Mouse (Mus musculus) liver, embryonic 14.5 days (tissue): ENCODE measurements around the gene Atf7. TPM values are rescaled to one million over a fixed set of nuclear protein-coding genes. Genes with fewer than 3 reads are reported as not detected.
A peak's percentile ranks its signal among the peaks of the same experiment; 100 is the strongest.

Experiments
- ATAC-seq: fragments of 200-750 bp; cut with Nextera tagmentation; 2 replicates; pipeline ENCODE4 v1.8.0; 2017; ENCODE audit warnings: moderate number of reproducible peaks, mild to moderate bottlenecking, moderate library complexity; ENCODE audit not compliant: insufficient read depth
- DNase-seq, 3 experiments: peaks; one replicate each; pipeline ENCODE4 v3.0.0-alpha.2; 2012 to 2013; ENCODE audit warnings: low read depth in 3 of 3, low spot score in 3 of 3
- H3K27ac ChIP-seq: fragments of 300-500 bp; sonication (generic); 2 replicates; pipeline ENCODE4 v1.5.1; 2014; ENCODE audit warnings: moderate library complexity, mild to moderate bottlenecking, control low read depth, inconsistent platforms
- H3K27me3 ChIP-seq: fragments of 300-500 bp; sonication (generic); 2 replicates; pipeline ENCODE4 v1.6.1; 2014; ENCODE audit warnings: mild to moderate bottlenecking, low read length, moderate library complexity; ENCODE audit not compliant: control insufficient read depth, insufficient read depth
- H3K36me3 ChIP-seq: fragments of 300-500 bp; sonication (generic); replicated peaks from 2 replicates; pipeline ENCODE4 v1.6.1; 2014; ENCODE audit warnings: low read depth; ENCODE audit not compliant: control insufficient read depth, insufficient read depth
- H3K4me1 ChIP-seq, 2 experiments: fragments of 200-500 bp in 1 of 2; fragments of 300-500 bp in 1 of 2; sonication (generic) in 1 of 2; replicated peaks; 2 replicates each; pipeline ENCODE4 v1.6.1; 2012 to 2014; ENCODE audit warnings: antibody characterized with exemption in 1 of 2, inconsistent platforms in 1 of 2, low read length in 1 of 2; ENCODE audit not compliant: control insufficient read depth in 2 of 2, insufficient read depth in 2 of 2
- H3K4me2 ChIP-seq: fragments of 300-500 bp; sonication (generic); 2 replicates; pipeline ENCODE4 v1.6.1; 2014; ENCODE audit warnings: low read depth, mild to moderate bottlenecking, control low read depth, moderate library complexity
- H3K4me3 ChIP-seq, 2 experiments: fragments of 200-500 bp in 1 of 2; fragments of 300-500 bp in 1 of 2; sonication (generic) in 1 of 2; 2 replicates each; pipeline ENCODE4 v1.5.1; 2012 to 2014; ENCODE audit warnings: low read depth in 2 of 2, low read length in 2 of 2, mild to moderate bottlenecking in 2 of 2, control low read depth in 1 of 2, inconsistent platforms in 1 of 2, moderate library complexity in 1 of 2; ENCODE audit not compliant: insufficient read depth in 1 of 2
- H3K9ac ChIP-seq: fragments of 300-500 bp; sonication (generic); replicated peaks from 2 replicates; pipeline ENCODE4 v1.6.1; 2014; ENCODE audit warnings: mild to moderate bottlenecking, control low read depth, moderate library complexity
- H3K9me3 ChIP-seq: fragments of 300-500 bp; sonication (generic); 2 replicates; pipeline ENCODE4 v1.6.1; 2016; ENCODE audit warnings: low read length, mixed read lengths; ENCODE audit not compliant: control insufficient read depth
- CTCF ChIP-seq: IDR thresholded peaks from 2 replicates; pipeline ENCODE4 v1.5.1; 2016; ENCODE audit warnings: antibody characterized with exemption, low read depth, control low read depth
- EP300 ChIP-seq: IDR thresholded peaks from 2 replicates; pipeline ENCODE4 v1.6.1; 2016; ENCODE audit warnings: antibody characterized with exemption, low read depth
- WGBS: fragments of 180-500 bp; shearing (Covaris S2); extraction: QIAGEN DNeasy Blood & Tissue Kit; methylation state at CpG from one replicate; pipeline ENCODE4 v1.1.7; 2014; ENCODE audit not compliant: insufficient replicate concordance; 5-methylcytosine and 5-hydroxymethylcytosine counted together
- polyA plus RNA-seq, 2 experiments: library from polyadenylated mRNA; depleted of rRNA in 1 of 2; stranded (reverse) in 1 of 2; unstranded in 1 of 2; fragments of >200 nt; fragmentation: Nextera tagmentation in 1 of 2; extraction: Ambion mirVana in 1 of 2; gene quantifications; 2 replicates each; pipeline versions ENCODE4 v1.2.1 to v1.2.3; 2012 to 2014

Atf7 gene
- polyA plus RNA-seq, 2 experiments: 7.3 to 12.3 TPM

GRCm38 (mm10) chr15:102517976-102518858 lies 107.0 kb downstream of the Atf7 start, which contains the start of gene Tarbp2:
TSS of gene Tarbp2 (plus strand) at chr15:102518192.
- Histone ChIP-seq H3K36me3 (no peaks in the 10 kb centered on the region), H3K9me3 (no peaks in the 10 kb centered on the region), H3K27me3 (peaks cover 3% of the 10 kb centered on the region), H3K4me3 (peak within 1 kb of the TSS; percentile 72 to 87), H3K4me2 (peak within 1 kb of the TSS; percentile 100), H3K27ac (peak within 1 kb of the TSS; percentile 75), H3K4me1 (peaks cover 11 to 13% of the 10 kb centered on the region in 2 experiments), H3K9ac (peak within 1 kb of the TSS; percentile 78)
- peak; percentile 99 to 100 (median 100) for DNase-seq
- peak; percentile 90 for ATAC-seq
- TF ChIP-seq CTCF: no peak
- TF ChIP-seq EP300: no peak
- under 1% methylated on average over 60 of the region's 60 CpGs for WGBS

- Histone ChIP-seq H3K4me2 (peak overlapping the region; percentile 100), H3K36me3 (no peaks in the 10 kb centered on the region), H3K9me3 (no peaks in the 10 kb centered on the region), H3K4me3 (peak overlapping the region; percentile 72 to 79), H3K27ac (peak overlapping the region; percentile 75), H3K9ac (peak overlapping the region; percentile 70), H3K27me3 (peaks cover 3% of the 10 kb centered on the region), H3K4me1 (peaks cover 11 to 13% of the 10 kb centered on the region in 2 experiments)
- no peak for DNase-seq
- ATAC-seq: no peak
- under 1% methylated on average over 10 of the region's 10 CpGs for WGBS
- TF ChIP-seq EP300 (no peak), CTCF (no peak)
Observed at GRCm38 (mm10) chr15:102517631-102517975, 107.7 kb downstream of the Atf7 start.

DNA sequence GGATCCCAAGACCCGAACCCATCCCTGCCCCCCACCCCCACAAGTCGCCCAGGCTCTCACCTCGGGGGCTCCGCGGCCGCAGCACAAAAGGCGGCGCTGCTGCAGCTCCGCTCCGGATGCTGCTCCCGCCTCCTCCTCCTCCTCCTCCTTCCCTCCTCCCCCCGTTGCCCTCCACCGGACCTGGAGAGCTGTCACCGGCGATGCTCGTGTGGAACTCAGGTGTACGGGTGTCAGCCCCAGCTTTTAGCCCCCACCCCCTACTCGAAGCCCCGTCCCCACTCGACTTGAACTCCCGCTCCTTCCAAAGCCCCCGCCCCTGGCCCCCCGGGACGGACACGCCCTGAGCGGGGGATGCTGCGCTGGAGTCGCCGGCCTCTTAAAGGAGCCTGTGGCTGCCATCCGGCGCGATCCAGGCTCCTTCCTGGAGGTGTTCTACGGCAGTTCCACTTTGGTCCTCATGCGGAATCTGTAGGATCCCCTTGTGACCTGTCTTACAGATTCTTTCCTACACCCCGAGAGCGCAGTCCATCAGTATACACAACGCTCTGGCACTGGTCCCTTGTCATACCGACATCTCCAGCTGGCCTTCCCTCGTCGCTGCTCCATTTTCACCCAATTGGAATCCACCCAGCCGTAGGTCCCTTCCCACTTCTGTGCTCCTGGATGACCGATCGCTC lies 108.4 kb downstream of the Atf7 start, which contains the start of gene Map3k12:
Gene Map3k12, minus strand, starts transcription at position 337 of the 677 bp plus-strand sequence.
- Histone ChIP-seq H3K4me3 (peak within 1 kb of the TSS; percentile 72 to 79), H3K9me3 (no peaks in the 10 kb centered on the region), H3K4me2 (peak within 1 kb of the TSS; percentile 100), H3K27me3 (peaks cover 3% of the 10 kb centered on the region), H3K9ac (peak within 1 kb of the TSS; percentile 70), H3K4me1 (peaks cover 11 to 13% of the 10 kb centered on the region in 2 experiments), H3K27ac (peak within 1 kb of the TSS; percentile 75), H3K36me3 (no peaks in the 10 kb centered on the region)
- peak; percentile 43 for TF ChIP-seq CTCF
- TF ChIP-seq EP300: no peak
- WGBS: under 1% methylated on average over 43 of the region's 43 CpGs
- peak in 2 of 3 experiments; percentile 32 to 44 for DNase-seq
- ATAC-seq: no peak

DNA sequence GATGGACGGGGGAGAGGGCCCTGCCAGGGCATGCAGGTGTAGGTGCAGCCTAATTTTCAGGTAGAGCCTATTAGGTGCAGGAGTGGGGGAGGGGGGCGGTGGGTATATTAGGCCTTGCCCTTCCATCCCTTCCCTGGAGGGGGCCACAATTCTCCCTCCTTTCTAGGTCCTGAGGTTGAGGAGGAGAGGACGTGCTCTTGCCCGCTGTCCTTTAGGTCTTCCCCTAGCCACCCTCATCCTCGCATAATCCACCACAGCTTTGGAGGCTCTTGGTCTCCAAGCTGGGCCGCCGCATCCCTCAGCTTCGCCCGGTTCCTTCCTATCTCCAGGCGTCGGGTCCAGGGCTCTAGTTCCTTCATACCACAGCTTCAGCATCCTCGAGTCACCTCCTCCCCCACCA lies 109.0 kb downstream of the Atf7 start:
- H3K9ac ChIP-seq: peak overlapping the region; percentile 70
- peak overlapping the region; percentile 72 to 79 for H3K4me3 ChIP-seq
- no peaks in the 10 kb centered on the region for H3K9me3 ChIP-seq
- no peak for DNase-seq
- no peak for ATAC-seq
- WGBS: 9% methylated on average over 12 of the region's 12 CpGs
- peak overlapping the region; percentile 100 for H3K4me2 ChIP-seq
- no peak for TF ChIP-seq EP300
- no peak for TF ChIP-seq CTCF
- peaks cover 3% of the 10 kb centered on the region for H3K27me3 ChIP-seq
- peaks cover 11 to 13% of the 10 kb centered on the region in 2 experiments for H3K4me1 ChIP-seq
- no peak overlapping the region for H3K27ac ChIP-seq
- H3K36me3 ChIP-seq: no peaks in the 10 kb centered on the region

DNA sequence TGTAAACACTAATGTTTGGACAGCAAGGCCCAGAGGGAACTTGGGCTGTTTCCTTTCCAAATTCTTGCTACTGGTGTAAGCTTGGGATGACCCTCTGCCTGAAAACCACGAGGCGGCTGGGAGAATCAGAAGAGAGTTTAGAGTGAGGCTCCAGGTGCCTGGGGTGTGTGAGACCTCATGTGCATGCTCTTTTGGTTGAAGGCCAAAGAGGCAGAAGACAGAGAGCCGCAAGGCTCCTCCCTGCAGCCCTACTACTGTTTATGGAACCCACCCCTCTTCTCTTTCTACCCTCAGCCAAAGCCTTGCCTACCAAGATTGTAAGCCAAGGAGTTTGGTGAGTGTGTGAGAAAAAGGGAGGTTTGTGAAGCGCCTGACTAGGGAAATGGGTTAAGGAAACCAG lies 109.5 kb downstream of the Atf7 start:
- no peak overlapping the region for H3K4me3 ChIP-seq
- no peak overlapping the region for H3K9ac ChIP-seq
- TF ChIP-seq CTCF (no peak), EP300 (no peak)
- H3K9me3 ChIP-seq: no peaks in the 10 kb centered on the region
- H3K4me1 ChIP-seq: peaks cover 11 to 17% of the 10 kb centered on the region in 2 experiments
- H3K4me2 ChIP-seq: peak overlapping the region; percentile 100
- H3K27ac ChIP-seq: no peak overlapping the region
- 74% methylated on average over 4 of the region's 4 CpGs for WGBS
- H3K27me3 ChIP-seq: peaks cover 3% of the 10 kb centered on the region
- no peaks in the 10 kb centered on the region for H3K36me3 ChIP-seq
- DNase-seq (no peak), ATAC-seq (no peak)
